Mouse (Mus musculus) forelimb bud, embryonic 11.5 days (tissue): Measurements from ENCODE around the gene Rad9a.
"Not testable (repeated sequence)": the region's sequence is repeated elsewhere in the genome, so short reads cannot be mapped to it uniquely, and the experiment has no call there.

ENCODE experiments used
- DNase-seq: peaks from one replicate; pipeline ENCODE4 v3.0.0-alpha.2; 2012; ENCODE audit warnings: low read depth, low spot score

Gene Rad9a

DNA sequence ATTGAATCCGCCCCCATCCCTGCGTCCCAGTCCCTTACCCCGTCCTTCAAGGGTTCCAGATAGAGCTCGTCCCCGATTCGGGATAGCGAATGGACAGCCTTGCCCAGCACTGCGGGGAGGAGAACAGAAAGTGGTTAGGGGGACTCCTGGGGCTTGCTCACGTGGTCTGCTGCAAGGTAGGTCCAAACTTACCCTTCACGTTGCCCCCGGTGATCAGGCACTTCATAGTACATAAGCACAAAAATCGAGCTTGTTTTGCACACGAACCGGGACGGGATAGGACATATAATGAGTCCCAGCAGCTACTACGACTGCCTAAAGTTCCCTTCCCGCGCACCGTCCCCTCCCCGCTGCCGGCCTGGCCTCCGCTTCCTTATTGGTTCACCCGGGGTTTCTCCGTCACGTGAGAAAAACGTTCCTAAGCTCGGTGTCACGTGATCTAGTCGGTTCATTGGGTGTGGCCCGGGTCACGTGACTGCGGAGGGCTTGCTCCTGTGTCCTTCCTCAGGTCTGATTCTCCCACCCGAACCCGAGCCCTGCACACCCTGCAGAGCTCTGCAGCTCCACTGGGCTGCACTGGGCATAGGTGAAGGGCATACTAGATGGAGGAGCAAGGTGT is at the start of gene Rad9a:
Gene Rad9a, minus strand, starts transcription at position 372 of the 619 bp plus-strand sequence.
- peak; percentile 96 for DNase-seq

DNA sequence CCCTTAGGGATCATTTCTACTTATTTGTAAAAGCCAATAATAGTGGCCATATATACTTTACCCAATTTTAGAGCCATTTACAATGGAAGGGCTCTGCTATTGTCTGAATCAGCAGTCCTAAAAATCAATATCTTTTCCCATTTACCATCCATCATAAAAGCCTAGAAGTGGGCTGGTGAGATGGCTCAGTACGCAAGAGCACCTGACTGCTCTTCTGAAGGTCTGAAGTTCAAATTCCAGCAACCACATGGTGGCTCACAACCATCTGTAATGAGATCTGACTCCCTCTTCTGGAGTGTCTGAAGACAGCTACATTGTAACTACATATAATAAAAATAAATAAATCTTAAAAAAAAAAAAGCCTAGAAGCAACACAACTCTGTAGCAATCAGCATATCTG is 47.2 kb upstream of the Rad9a start:
- not testable (repeated sequence) for DNase-seq

DNA sequence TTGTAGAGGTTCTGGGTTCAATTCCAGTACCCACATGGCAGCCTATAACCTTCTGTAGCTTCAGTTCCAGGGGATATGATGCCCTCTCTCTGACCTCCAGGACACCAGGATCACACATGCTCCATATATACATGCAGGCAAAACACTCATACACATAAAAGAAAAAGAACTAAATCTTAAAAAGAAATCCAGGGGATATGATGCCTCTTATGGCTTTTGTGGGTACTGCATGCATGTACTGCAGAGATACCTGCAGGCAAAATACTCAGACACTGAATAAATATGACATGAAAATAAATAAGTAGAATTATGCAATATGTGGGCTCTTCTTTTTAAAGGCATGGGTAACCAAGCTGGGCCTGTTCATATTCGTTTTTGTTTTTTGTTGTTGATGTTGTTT is 45.5 kb upstream of the Rad9a start:
- DNase-seq, result no peak

DNA sequence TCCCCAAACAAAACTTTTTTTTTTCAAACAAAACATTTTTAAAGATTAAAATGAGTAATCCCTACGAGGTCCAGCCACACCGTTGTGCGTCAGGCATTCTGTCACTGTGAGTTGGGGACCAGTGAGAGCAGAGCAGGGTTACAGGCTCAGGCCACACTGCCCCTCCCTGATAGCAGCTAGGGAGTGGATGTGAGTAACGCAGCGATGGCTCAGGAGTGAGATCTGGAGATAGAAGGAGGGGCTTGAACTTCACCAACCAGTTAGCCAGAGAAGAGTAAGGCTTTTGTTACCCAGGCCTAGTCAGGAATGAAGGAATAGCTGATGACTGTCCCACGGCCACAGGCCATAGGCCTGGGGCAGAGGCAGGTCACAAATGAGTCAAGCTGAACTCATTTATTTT is 43.3 kb upstream of the Rad9a start:
- no peak for DNase-seq

DNA sequence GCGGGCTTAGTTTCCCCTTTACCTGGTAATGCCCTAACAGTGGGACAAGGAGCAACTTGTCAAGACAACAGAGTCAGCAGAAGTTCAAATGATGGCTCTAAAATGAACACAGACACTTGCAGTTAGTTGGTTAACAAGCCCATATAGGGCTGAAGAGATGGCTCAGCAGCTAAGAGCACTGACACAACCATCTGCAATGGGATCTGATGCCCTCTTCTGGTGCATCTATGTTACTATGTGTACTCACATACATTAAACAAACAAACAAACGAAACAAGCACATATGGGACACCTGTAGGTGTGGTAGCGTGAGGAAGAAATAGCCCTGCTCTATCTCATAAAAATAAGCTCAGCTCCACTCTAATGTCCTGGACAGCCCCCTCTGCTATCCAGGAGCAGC is 41.0 kb upstream of the Rad9a start:
- no peak for DNase-seq

DNA sequence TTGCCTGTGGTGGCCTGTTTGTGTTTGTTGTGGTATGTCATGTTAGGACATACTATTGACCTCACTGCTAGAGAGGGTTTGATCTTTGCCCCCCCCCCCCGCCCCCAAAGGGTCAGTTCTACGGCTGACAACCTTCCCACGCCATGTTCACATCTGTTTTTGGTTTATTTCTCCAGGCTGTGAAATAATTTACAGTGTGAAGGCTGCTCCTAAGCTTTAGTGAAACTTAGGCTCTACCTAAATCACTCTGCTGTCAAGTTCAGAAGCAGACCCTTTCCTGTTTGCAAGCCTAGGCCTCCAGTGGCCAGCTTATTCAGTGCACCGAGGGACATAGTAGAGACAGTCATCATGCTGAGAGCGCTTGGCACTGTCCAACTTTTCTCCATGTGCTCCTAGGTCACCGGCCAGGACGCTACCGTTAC is 38.8 kb upstream of the Rad9a start:
- DNase-seq, result peak; percentile 75

DNA sequence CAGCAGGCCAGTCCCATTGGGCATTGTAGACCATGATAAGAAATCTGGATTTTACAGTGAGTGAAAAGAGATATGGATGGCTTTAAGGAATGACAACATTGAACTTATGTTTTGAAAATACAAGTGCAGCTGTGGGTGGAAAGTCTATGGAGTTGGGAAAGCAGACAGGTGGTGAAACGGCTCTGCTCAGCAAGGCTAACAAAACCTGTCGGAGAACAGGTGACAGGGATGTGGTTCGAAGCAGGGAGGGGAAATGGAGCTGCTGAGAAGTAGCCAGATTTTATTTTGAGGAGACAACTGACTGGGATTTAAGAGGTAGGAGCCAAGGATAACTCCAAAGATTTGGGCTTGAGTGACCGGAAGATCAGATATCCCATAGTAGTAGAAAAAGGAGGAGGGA is 33.1 kb upstream of the Rad9a start:
- DNase-seq, result no peak

DNA sequence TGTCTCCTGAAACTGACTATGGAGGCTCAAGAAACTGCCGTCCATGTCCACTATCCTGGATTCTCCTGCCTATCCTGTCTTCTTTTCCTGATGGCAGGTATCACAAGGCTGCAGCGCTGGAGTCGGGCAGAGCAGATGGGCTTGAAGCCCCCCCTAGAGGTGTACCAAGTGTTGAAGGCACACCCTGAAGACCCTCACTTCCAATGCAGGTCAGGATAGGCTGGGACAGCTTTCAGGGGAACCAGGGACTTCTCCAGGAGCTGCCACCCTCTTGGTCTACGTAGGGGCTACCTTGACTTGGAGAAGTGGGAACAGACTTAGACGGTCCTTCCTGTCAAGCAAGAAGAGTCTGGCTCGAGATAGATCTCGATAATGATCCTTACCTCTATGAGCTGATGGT is 31.2 kb upstream of the Rad9a start:
- DNase-seq, result no peak

DNA sequence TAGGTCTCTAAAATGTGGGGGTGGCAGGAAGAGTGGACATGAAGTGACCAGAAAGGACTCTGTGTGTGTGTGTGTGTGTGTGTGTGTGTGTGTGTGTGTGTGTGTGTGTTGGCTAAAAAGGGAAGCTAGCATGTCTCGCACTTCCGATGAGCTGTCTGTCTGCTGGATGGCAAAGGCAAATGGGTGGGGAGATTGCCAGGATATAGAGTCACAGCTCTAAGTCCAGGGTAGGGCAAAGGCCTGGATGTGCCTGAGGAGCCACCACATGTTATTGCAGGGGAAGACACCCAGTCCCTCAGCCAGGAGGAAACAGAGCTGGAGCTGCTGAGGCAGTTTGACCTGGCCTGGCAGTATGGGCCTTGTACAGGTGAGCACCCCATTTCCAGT is 30.7 kb upstream of the Rad9a start:
- no peak for DNase-seq

DNA sequence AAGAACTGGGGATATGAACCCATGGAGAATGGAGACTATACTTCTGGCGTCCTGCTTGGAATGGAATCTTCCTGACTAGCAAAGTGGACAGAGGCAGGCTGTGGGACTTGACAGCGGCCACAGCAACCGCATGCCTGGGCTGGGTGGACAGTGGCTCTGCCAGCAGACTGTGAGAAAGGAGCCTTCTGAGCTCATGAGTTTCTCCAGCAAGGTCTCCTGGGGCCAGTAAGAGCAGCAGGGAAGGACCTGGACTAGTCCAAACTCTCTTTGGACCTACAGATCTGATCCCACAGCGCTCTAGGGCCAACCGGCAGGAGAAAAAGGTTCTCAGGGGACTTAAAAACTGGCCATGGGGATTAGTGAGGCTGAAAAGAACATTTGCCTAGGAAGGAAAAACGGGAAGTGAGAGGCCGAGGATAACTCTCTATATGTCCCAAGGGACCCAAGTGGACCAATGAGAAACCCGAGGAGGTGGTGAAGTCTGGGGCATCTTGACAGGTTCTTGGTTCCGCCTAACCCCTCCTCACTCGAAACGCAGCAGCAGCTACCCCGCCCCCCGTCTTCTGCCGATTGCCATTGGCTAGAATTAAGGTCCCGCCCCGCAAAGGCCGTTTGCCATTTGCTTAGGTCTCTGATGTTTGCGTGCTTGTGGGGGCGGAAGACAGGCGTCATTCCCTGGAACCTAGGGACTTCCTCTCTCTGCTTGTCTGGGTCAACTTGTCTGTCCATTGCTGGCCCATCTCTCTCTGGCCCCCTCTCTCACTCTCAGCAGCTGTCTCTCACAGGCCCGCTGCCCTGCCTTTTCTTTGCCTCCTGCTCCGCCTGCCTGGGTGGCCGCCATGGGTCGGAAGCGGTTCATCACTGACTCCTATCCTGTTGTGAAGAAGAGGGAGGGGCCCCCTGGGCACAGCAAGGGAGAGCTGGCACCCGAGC is 30.1 kb upstream of the Rad9a start, which contains the start of gene Pold4:
Gene Pold4, plus strand, starts transcription at position 647 of the 933 bp plus-strand sequence.
- peak; percentile 86 for DNase-seq

DNA sequence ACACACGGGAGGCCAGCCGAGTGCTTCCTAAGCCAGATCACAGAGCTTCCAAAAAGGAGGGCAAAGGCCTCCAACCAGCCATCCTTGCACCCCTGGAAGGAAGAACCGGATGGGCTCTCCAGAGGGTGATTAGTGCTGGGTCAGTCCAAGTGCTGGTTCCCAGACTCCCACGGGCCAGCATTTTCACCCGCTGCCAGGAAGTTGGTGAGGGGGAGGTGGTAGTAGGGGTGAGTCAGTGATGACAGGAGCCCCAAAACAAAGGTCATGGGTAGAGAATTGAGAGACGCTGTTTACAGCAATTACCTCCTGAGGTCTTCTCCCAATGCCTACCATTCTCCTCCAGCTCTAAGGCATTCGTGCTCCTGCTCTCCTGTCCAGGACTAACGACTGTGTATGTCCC is 29.0 kb upstream of the Rad9a start:
- no peak for DNase-seq

DNA sequence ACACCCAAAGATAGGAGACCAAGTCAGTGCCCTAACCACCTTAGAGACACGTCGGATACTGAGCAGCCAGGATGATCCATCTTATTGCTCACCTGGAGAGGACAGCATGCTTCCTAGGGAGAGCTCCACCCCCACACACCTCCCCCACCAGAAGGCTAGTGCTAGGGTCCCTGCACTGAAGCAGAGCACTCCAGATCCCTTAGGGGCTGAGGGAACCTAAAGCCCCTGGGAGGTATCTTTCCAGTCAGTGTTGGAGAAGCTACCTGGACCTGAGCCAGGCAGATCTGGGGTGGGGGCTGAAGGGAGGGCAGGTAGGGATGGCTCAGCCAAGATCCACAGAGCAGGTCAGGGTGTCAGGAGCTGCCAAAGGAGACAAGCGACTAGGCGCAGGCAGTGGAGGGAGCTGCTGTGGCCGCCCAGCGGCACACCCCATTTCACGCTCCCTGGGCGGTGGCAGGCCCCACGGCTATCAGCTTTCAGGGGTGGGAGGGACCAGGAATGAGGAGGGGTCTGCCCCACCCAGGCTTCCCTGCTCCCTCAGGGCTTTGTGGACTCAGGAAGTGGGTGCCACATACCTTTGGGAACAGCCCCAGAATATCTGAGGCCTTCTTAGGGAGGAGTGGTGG is 28.1 kb upstream of the Rad9a start:
- DNase-seq, result no peak

DNA sequence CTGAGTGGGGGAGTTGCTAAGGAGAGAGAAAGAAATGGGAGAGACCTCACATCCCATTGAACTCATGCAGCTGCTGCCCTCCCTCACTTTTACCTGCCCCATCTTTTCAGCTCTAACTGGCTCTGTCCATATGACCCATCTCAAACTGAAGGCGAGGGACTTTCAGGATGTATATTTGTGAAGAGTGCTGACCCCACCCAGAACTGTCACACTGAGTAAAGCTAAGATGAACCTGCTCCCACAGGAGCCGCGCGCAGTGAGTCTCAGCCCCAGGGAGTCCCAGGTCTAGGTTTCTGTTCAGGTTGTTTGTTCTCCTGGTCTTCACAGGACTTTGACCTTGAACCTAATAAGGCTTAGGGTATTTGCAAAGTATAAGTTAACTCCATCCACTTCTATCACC is 27.4 kb upstream of the Rad9a start:
- DNase-seq, result no peak

DNA sequence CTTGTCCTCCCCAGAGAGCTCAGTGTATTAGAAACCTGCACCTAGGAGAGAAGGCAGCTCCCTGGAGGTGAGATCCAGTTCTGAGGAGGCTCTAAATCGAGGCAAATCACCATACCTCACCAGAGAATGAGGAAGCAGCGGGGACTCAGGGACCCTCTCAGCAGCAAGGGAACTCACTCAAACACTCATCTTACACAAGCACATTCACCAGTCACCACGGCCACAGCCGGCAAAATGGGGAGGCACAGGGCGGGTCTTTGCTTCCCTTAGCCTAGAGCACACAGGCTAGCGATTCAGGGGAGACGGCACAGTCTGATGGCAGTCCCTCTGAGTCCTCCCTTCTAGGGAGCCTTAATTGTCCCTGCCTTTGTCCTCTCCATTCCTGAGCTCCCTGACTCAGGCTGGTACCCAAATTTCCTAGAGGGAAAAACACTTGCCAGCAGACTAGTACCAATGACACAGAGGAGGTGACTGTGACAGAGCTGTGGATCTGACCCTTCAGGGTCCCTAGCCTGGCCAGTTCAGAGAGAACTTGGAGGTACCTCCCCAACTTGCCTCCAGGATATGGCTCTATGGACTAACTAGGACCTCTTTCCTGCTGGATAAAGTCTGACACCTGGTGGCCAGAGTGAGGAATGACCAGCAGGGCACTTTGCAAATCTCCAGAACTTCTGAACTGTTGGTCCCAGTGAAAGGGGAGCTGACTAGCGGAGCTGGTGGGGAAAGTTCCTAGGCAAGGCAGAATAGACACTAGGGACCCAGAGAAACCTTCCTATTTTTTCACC is 26.6 kb upstream of the Rad9a start:
- DNase-seq, result peak; percentile 88

DNA sequence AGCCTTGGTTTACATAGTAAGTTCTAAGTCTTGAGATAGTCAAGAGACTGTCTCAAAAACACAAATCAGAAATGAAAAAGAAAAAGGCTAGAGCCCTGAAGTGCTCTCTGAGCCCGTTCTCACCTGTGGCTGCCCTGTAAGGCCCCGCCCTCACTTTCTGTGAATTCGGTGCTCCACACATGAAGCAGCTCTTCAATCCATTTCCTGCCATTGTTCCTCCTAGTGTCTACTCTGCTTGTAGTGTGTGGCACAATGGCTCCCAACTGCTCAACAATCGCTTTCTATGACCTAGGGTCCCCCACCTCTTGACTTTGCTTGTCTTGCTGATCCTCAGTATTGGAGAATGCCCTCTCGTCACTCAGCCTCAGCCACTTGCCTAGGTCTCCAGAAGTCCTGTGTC is 26.0 kb upstream of the Rad9a start:
- DNase-seq, result no peak

DNA sequence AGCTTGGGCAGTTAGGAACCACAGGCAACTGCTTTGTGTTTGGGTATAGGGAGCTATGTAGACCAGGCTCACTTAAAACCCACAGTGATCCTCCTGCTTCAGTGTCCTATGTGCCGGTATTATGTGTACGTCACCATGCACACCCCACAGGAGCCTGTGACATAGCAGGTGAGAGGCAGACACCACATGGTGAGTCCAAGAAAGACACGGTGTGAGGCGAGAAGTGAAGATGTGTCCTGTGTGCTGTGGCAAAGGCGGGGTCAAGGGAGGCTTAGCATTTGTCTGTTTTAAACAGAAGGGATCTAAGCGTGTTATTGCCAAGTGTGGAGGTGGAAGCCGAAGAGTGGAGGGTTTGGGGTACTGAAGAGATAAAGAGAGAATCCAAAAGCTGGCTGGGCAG is 25.3 kb upstream of the Rad9a start:
- DNase-seq, result no peak

DNA sequence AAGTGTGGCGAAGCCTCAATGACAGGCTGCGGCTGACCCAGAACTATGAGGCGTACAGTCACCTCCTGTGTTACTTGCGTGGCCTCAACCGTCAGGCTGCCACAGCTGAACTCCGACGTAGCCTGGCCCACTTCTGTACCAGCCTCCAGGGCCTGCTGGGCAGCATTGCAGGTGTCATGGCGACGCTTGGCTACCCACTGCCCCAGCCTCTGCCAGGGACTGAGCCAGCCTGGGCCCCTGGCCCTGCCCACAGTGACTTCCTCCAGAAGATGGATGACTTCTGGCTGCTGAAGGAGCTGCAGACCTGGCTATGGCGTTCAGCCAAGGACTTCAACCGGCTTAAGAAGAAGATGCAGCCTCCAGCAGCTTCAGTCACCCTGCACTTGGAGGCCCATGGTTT is 20.7 kb upstream of the Rad9a start:
- no peak for DNase-seq

DNA sequence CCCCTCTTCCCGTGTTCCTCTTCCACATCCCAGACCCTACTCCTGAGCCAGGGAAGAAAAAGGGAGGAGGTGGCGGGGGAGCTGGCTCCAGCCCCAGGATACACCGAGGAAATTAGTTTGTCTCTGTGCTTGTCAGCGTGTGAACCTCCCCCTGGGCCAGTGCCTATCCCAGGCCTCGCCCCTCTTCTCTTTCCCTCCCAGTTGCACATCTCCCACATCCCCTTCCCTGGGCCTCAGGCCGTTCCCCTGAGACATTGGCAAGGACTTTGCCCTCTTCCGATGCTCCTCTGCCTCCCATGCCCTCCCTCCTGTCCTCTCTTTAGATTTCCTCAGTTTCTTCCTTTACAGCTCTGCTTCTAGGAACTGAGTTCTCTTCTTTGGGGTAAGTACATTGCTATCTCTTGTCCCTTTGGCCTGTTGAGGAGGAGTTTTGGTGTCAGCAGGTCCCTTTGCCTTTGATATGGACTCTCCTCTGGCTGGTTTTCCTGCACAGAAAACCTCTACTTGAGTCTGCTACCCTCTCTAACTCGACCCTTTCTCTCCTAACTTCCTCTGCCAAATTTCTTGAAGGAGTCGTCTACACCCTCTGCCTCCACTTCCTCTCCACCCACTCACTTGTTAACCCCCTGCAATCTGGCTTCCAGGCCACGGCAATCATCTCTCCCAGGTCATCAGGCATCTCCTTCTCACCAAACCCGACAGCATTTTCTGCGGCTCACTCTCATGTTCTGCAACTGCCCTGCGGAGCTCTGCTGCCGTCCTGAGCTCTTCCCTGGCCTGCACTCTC is 19.7 kb upstream of the Rad9a start:
- no peak for DNase-seq

DNA sequence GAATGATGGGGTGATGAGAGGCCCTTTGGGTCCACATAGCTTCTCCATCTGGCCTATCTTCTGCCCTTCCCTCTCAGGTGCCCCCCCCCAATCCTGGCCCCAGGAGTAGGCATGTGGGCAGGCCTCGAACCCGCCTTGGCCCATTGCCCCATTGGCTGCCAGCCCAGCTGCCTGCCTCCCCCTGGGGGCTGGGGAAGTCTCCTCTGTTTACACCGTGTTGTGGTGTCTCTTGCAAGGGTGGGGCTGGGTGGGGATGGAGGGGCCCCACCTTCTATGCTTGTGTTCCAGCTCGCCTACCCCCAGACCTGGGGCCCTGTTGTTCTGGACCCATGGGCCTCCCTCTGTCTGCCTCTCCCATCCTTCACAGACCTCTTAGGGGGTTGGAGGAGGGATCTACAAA is 19.0 kb upstream of the Rad9a start:
- no peak for DNase-seq

DNA sequence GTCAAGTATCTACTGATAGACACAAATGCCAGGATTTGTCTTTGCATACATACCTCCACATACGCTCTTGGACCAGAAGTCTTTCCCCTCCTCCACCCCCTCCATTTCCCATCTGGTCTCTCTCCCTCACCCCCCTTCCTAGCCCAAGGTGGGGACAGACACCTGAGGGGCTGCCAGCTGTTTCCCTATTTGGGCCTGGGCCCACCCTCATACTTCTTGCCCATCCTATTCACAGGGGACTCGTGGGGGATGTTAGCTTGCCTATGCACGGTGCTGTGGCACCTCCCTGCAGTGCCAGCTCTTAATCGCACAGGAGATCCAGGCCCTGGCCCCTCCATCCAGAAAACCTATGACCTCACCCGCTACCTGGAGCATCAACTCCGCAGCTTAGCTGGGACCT is 18.5 kb upstream of the Rad9a start:
- DNase-seq, result no peak

DNA sequence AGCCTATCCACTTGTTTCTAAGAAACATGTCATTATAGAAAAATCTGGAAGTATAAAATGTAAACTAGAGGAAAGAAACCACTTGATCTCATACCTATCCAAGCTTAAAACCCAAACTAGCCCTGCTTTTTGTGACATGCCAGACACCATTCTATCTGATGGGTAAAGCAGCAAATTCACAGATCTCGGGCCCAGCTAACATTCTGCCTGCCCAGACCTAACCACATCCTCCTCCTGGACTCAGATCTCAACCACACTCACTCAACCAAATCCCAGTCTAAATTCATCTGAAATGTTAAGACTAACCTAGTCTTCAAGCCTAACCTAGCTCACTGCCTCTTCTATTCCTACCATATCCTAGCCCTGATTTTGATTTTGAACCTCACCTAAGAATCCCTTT is 17.3 kb upstream of the Rad9a start:
- no peak for DNase-seq
